ENCODE assay signal across 8 mouse cellular contexts in the genomic region with DNA sequence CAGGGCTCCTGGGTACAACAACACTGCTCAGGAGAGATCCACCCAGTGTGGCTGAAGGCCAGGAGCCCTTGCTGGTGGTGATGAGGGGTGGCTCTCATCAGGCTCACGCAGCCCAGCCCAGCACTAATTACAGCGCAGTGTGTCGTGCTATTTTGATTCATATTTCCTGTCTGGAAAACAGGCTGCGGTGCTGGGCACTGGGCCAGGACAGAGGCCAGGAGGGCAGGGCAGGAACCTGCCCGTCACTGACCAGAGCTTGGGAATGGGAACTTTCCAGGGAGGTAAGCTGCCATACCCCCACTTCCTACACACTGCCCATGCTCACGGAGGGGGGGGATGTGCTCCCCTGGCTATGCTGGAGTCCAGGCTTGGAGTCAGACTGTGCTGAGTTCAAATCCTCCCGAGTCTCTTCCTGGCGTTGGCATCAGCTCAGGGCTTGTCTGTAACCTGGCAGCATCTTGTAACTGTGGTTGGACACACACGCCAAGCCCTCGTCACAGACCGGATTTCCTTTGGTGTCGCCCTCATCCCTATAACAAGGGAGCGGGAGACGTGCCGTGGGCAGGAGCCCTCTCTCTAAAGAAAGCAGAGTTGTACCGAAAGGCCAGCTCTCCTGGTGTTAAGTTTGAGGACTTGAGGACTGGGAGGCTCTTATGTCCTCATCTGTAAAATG.
A peak's percentile ranks its signal among the peaks of the same experiment; 100 is the strongest.
DNase-seq lines count a peak whose midpoint lies in the region; ATAC-seq and TF ChIP-seq lines count a peak whose summit lies in the region.

No protein-coding gene starts in this region.

- peaks cover 10% of the 10 kb centered on the region for H3K4me1 ChIP-seq in heart, adult 2 months (ENCODE audit: control insufficient read depth, insufficient read depth, low read length)
- peaks cover 35% of the 10 kb centered on the region for H3K4me1 ChIP-seq in kidney, embryonic 15.5 days
- no peaks in the 10 kb centered on the region for H3K4me1 ChIP-seq in hindbrain, embryonic 13.5 days (replicated peaks)

- peak; percentile 34 for DNase-seq in left cerebral cortex, postnatal 4 days
- no peak for DNase-seq in left cerebral cortex, adult 2 months (ENCODE audit: extremely low spot score in 1 of 2, low spot score in 2 of 2)
- DNase-seq in heart, adult 2 months: peak; percentile 80 to 83
- DNase-seq in skeletal muscle tissue, adult 2 months (ENCODE audit: low read depth, low spot score): peak; percentile 38
- no peak for DNase-seq in right cerebral cortex, postnatal 10 days (ENCODE audit: low spot score in 2 of 2)

- H3K4me2 ChIP-seq in kidney, embryonic 15.5 days: no peak overlapping the region
- H3K4me2 ChIP-seq in hindbrain, embryonic 13.5 days: no peak overlapping the region

- H3K4me3 ChIP-seq in left cerebral cortex, adult 2 months: no peak overlapping the region
- H3K4me3 ChIP-seq in heart, adult 2 months: no peak overlapping the region
- no peak overlapping the region for H3K4me3 ChIP-seq in kidney, embryonic 15.5 days (replicated peaks)
- no peak overlapping the region for H3K4me3 ChIP-seq in hindbrain, embryonic 13.5 days

- no peak for TF ChIP-seq POLR2A in heart, adult 2 months (IDR thresholded peaks at IDR 0.05; ENCODE audit: insufficient read depth, low read depth, low read length)

- WGBS in heart, adult 2 months: 28% methylated on average over 16 of the region's 16 CpGs
- 60% methylated on average over 16 of the region's 16 CpGs for WGBS in kidney, embryonic 15.5 days
- 81% methylated on average over 16 of the region's 16 CpGs for WGBS in hindbrain, embryonic 13.5 days

- no peaks in the 10 kb centered on the region for H3K27me3 ChIP-seq in heart, adult 2 months (ENCODE audit: control insufficient read depth, insufficient read depth, low read length)
- H3K27me3 ChIP-seq in kidney, embryonic 15.5 days: 0 out of 2 replicates have a peak, but pooled peaks cover 6% of the 10 kb centered on the region
- H3K27me3 ChIP-seq in hindbrain, embryonic 13.5 days: 0 out of 2 replicates have a peak, but pooled peaks cover 3% of the 10 kb centered on the region

- TF ChIP-seq EP300 in heart, adult 2 months (IDR thresholded peaks at IDR 0.05; ENCODE audit: insufficient read depth, low read depth, low read length): peak; percentile 73

- H3K36me3 ChIP-seq in heart, adult 2 months (ENCODE audit: control insufficient read depth, insufficient read depth, low read length): no peaks in the 10 kb centered on the region
- H3K36me3 ChIP-seq in kidney, embryonic 15.5 days: no peaks in the 10 kb centered on the region
- H3K36me3 ChIP-seq in hindbrain, embryonic 13.5 days: no peaks in the 10 kb centered on the region

- ATAC-seq in kidney, embryonic 15.5 days (replicated peaks; ENCODE audit: low FRiP score): peak; percentile 57
- ATAC-seq in hindbrain, embryonic 13.5 days (ENCODE audit: low FRiP score): no peak
- ATAC-seq in erythroid progenitor cell, adult 5-6 weeks (replicated peaks; ENCODE audit: low FRiP score, poor library complexity, severe bottlenecking): no peak

- intact Hi-C loops in left cerebral cortex, postnatal 4 days (cut with DNase I): no loop called here
- intact Hi-C loops in left cerebral cortex, adult 2 months (cut with DNase I): no loop called here
- intact Hi-C loops in heart, adult 2 months (cut with DNase I): no loop called here

- H3K79me2 ChIP-seq in heart, adult 2 months (replicated peaks; ENCODE audit: control insufficient read depth, insufficient read depth, low read length): no peaks in the 10 kb centered on the region

- H3K27ac ChIP-seq in left cerebral cortex, adult 2 months: no peak overlapping the region
- H3K27ac ChIP-seq in heart, adult 2 months: peak overlapping the region; percentile 54
- peak overlapping the region; percentile 34; the same call in 1 of the 2 replicates for H3K27ac ChIP-seq in kidney, embryonic 15.5 days
- H3K27ac ChIP-seq in hindbrain, embryonic 13.5 days: no peak overlapping the region

- no peak for TF ChIP-seq CTCF in left cerebral cortex, adult 2 months (IDR thresholded peaks at IDR 0.05)
- no peak for TF ChIP-seq CTCF in heart, adult 2 months (IDR thresholded peaks at IDR 0.05)

- no peak overlapping the region for H3K9ac ChIP-seq in heart, adult 2 months (ENCODE audit: low read depth, low read length)
- H3K9ac ChIP-seq in kidney, embryonic 15.5 days: no peak overlapping the region
- no peak overlapping the region for H3K9ac ChIP-seq in hindbrain, embryonic 13.5 days

- H3K9me3 ChIP-seq in kidney, embryonic 15.5 days (replicated peaks): no peaks in the 10 kb centered on the region
- no peaks in the 10 kb centered on the region for H3K9me3 ChIP-seq in hindbrain, embryonic 13.5 days

Comparison
In these comparisons a context has a peak if more than half of its experiments do, and no peak if none do; other contexts are left out.
1. DNase-seq: peak in left cerebral cortex, postnatal 4 days (single experiment), heart, adult 2 months (2 of 2) and skeletal muscle tissue, adult 2 months (single experiment); none in left cerebral cortex, adult 2 months (0 of 2) and right cerebral cortex, postnatal 10 days (0 of 2).
2. H3K27ac ChIP-seq: peak in heart, adult 2 months (single experiment) and kidney, embryonic 15.5 days (single experiment); none in left cerebral cortex, adult 2 months (single experiment) and hindbrain, embryonic 13.5 days (single experiment).